Mouse (Mus musculus) splenic B cell, adult 2 months (primary cell): ENCODE measurements around the gene Scn1a.
A peak's percentile ranks its signal among the peaks of the same experiment; 100 is the strongest.

Experiments used
- DNase-seq: peaks from one replicate; pipeline ENCODE4 v3.0.0-alpha.2; 2011; ENCODE audit warnings: low read depth, low spot score
- H3K27me3 ChIP-seq: 2 replicates; pipeline ENCODE4 v1.6.1; 2012; ENCODE audit warnings: mild to moderate bottlenecking, low read length, moderate library complexity, mixed read lengths; ENCODE audit not compliant: control insufficient read depth, poor library complexity, insufficient read depth, severe bottlenecking
- H3K36me3 ChIP-seq: 2 replicates; pipeline ENCODE4 v1.6.1; 2012; ENCODE audit warnings: mild to moderate bottlenecking, low read length, moderate library complexity, mixed read lengths; ENCODE audit not compliant: control insufficient read depth, poor library complexity, insufficient read depth, severe bottlenecking

Scn1a gene

GRCm38 (mm10) chr2:66350590-66350989 is 90.0 kb downstream of the Scn1a start:
- no peak for DNase-seq
- no peaks in the 10 kb centered on the region for H3K36me3 ChIP-seq

GRCm38 (mm10) chr2:66346622-66347021 is 94.0 kb downstream of the Scn1a start:
- H3K36me3 ChIP-seq = no peaks in the 10 kb centered on the region
- no peaks in the 10 kb centered on the region for H3K27me3 ChIP-seq
- no peak for DNase-seq

More at GRCm38 (mm10) chr2:66350590-66350989, 90.0 kb downstream of the Scn1a start:
- H3K27me3 ChIP-seq = no peaks in the 10 kb centered on the region; the same call in 1 of the 2 replicates

GRCm38 (mm10) chr2:66346181-66346580 is 94.5 kb downstream of the Scn1a start:
- DNase-seq = no peak
- Histone ChIP-seq H3K27me3 (no peaks in the 10 kb centered on the region), H3K36me3 (no peaks in the 10 kb centered on the region)

GRCm38 (mm10) chr2:66337406-66337805 is 103.2 kb downstream of the Scn1a start:
- no peak for DNase-seq
- no peaks in the 10 kb centered on the region for H3K27me3 ChIP-seq
- no peaks in the 10 kb centered on the region for H3K36me3 ChIP-seq

- Histone ChIP-seq H3K36me3 (no peaks in the 10 kb centered on the region), H3K27me3 (no peaks in the 10 kb centered on the region)
- no peak for DNase-seq
Observed at GRCm38 (mm10) chr2:66336396-66336795, 104.2 kb downstream of the Scn1a start.

- no peaks in the 10 kb centered on the region for H3K36me3 ChIP-seq
- no peaks in the 10 kb centered on the region for H3K27me3 ChIP-seq
- no peak for DNase-seq
Observed at GRCm38 (mm10) chr2:66272551-66272950, 168.1 kb downstream of the Scn1a start.

- Histone ChIP-seq H3K27me3 (no peaks in the 10 kb centered on the region), H3K36me3 (no peaks in the 10 kb centered on the region)
- peak; percentile 89 for DNase-seq
Observed at GRCm38 (mm10) chr2:66256220-66257131, 184.2 kb downstream of the Scn1a start, which contains the start of gene Ttc21b. Gene Ttc21b (minus strand): TSS chr2:66256617.

GRCm38 (mm10) chr2:66244013-66244412 is 196.6 kb downstream of the Scn1a start:
- DNase-seq = no peak
- H3K27me3 ChIP-seq = no peaks in the 10 kb centered on the region
- no peaks in the 10 kb centered on the region for H3K36me3 ChIP-seq

- no peak for DNase-seq
- H3K36me3 ChIP-seq = no peaks in the 10 kb centered on the region
- no peaks in the 10 kb centered on the region for H3K27me3 ChIP-seq
Observed at GRCm38 (mm10) chr2:66240334-66240733, 200.3 kb downstream of the Scn1a start.

- Histone ChIP-seq H3K36me3 (0 out of 2 replicates have a peak, but pooled peaks cover under 1% of the 10 kb centered on the region), H3K27me3 (no peaks in the 10 kb centered on the region)
- DNase-seq = no peak
Observed at GRCm38 (mm10) chr2:66238886-66239285, 201.8 kb downstream of the Scn1a start.

- H3K27me3 ChIP-seq = no peaks in the 10 kb centered on the region
- no peak for DNase-seq
- 0 out of 2 replicates have a peak, but pooled peaks cover 3% of the 10 kb centered on the region for H3K36me3 ChIP-seq
Observed at GRCm38 (mm10) chr2:66220954-66221353, 219.7 kb downstream of the Scn1a start.
